Mouse (Mus musculus): ENCODE results near the gene Psmb11.
A peak's percentile ranks its signal among the peaks of the same experiment; 100 is the strongest.
"Not testable (repeated sequence)": the region's sequence is repeated elsewhere in the genome, so short reads cannot be mapped to it uniquely, and the experiment has no call there.

The Psmb11 gene

GRCm38 (mm10) chr14:54603038-54603654 lies 18.1 kb upstream of the Psmb11 start:
- DNase-seq (ENCODE audit: low spot score in 2 of 2) = peak; percentile 92 to 96

- no peak for DNase-seq (ENCODE audit: low spot score in 2 of 2)
Observed at GRCm38 (mm10) chr14:54603686-54604085, 17.5 kb upstream of the Psmb11 start.

GRCm38 (mm10) chr14:54605752-54606321 lies 15.4 kb upstream of the Psmb11 start, which contains the start of gene 4931414P19Rik:
Gene 4931414P19Rik, minus strand, starts transcription at chr14:54605993.
- DNase-seq (ENCODE audit: low spot score in 2 of 2) = peak; percentile 67 to 79

GRCm38 (mm10) chr14:54607226-54607625 lies 14.0 kb upstream of the Psmb11 start:
- no peak for DNase-seq (ENCODE audit: low spot score in 2 of 2)

DNA sequence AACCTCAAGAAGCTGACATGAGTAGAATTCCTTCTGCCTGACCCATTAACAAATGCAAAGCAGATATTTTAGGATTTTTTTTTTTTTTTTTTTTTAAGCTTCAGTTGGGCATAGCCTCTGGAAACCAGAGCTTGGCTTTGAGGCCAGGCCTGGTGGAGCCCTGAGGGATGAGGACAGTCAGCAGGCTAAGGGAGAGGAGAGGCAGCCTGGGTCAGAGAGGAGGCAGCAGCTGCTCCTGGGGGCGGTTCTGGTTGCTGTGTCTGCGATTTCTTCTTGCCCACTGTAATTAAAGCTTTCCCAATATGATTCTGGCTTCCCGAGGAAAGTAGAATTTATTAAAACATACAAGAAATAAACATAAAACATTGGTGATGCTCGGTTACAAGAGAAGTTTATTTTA lies 12.0 kb upstream of the Psmb11 start:
- DNase-seq (ENCODE audit: low spot score in 2 of 2) = no peak

DNA sequence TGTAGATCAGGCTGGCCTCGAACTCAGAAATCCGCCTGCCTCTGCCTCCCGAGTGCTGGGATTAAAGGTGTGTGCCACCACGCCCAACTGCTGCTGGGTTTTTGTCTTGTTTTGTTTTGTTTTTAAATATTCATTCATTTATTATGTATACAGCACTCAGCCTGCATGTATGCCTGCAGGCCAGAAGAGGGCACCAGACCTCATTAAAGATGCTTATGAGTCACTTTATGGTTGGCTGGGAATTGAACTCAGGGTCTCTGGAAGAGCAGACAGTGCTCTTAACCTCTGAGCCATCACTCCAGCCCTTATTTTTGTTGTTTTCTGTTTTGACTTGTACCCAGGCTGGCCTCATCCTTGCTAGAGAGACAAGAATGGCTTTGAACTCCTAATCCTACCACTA lies 11.3 kb upstream of the Psmb11 start:
- no peak for DNase-seq (ENCODE audit: low spot score in 2 of 2)

- DNase-seq (ENCODE audit: low spot score in 2 of 2) = no peak
Observed at GRCm38 (mm10) chr14:54610648-54611047, 10.6 kb upstream of the Psmb11 start.

DNA sequence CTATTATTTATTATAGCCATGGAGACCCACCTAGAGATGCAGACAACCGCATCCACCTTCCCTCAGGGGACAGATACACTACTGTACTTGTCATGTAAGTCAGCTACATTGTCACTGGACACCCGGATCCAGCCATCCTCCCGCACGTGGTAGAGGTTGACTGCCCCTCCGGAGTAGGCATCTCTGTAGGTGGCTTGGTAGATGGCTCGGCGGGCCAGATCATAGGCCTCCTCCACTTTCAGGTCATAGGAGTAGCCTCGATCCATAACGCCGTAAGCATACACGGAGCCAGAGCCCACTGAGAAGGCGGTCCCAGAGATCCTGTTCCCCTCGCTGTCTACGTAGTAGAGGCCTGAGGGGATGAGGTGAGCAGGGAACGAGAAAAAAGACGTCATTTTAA lies 7.1 kb upstream of the Psmb11 start:
- DNase-seq (ENCODE audit: low spot score in 2 of 2) = not testable (repeated sequence)

DNA sequence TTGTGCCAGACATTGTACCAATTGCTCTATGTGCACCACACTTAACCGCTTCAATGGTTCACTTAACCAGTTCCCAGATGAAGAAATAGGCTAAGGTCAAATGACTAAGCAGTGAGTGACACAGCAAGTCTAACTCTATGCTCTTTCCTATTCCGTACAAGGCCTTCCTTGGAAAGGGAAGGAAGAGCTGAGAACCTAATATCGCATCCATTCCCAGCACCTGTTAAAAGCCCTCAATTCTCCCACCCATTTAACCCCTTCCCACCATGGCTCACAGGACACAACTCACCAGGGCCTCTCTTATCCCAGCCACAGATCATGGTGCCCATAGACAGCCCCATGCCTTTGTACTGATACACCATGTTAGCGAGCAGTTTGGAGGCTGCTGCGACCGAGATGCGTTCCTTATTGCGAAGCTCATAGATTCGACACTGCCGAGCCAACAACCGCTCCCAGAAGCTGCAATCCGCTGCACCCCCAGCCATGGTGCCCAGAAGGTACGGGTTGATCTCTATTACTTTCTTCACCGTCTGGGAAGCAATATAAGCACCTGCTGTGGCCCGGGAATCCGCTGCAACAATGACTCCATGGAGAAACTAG lies 4.9 kb upstream of the Psmb11 start:
- no peak for DNase-seq (ENCODE audit: low spot score in 2 of 2)

DNA sequence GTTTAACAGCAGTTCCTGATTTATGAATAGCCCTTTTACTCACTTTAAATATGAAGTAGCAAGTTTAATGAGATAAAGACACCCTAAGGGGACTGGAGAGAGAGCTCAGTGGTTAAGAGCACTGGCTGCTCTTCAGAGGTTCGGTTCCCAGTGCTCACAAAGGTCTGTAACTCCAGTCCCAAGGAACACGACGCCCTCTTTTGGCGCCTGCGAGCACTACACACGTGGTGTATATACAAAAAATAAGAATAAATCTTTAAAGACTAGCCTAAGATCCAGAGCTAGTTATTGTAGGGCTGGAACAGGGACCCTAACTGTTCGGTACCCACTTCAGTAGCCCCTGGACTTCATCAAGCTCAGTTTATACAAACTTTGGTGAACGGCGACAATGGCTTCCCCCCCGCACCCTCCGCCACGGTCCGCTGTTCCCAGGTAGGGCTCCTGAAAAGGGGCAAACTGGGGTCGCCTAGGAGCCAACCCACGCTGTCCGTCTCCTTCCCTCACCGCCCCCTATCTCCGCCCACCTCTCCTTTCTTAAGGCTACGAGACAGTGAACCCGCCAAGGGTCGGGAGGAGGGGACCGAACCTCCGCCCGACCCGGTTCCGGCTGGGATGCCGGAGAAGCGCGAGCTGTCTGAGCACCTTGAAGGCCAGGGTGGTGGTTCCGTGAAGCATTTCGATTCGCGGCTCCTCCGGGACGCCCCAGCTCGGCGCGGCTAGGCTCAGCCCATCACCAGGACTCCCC lies 3.9 kb upstream of the Psmb11 start:
- no peak for DNase-seq (ENCODE audit: low spot score in 2 of 2)

DNA sequence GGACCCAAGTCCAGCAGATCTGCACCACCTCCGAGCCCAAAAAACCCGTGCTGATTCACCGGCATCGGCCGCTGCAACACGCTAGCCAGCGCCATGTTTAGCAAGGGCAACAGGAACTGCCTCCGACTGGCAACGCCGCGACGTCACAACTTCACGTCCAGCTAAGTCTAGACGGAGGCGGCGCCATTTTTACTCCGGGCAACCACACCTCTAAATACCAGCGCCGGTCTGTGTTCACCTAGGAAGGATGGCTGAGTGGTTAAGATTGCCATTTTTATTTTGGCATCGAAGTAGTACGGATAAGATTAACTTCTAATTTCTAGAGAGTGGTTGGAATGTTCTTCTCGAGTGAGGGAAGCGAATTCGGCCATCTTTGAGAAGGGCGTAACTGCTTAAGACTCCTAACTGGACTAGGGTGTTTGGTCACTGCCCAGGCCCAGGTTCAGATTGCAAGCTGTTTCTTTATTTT lies 3.3 kb upstream of the Psmb11 start, which contains the start of gene Psmb5:
Gene Psmb5, minus strand, starts transcription at position 126 of the 469 bp plus-strand sequence.
- DNase-seq (ENCODE audit: low spot score in 2 of 2) = peak; percentile 85 to 86

- no peak for DNase-seq (ENCODE audit: low spot score in 2 of 2)
Observed at GRCm38 (mm10) chr14:54623334-54623733, 2.1 kb downstream of the Psmb11 start.

DNA sequence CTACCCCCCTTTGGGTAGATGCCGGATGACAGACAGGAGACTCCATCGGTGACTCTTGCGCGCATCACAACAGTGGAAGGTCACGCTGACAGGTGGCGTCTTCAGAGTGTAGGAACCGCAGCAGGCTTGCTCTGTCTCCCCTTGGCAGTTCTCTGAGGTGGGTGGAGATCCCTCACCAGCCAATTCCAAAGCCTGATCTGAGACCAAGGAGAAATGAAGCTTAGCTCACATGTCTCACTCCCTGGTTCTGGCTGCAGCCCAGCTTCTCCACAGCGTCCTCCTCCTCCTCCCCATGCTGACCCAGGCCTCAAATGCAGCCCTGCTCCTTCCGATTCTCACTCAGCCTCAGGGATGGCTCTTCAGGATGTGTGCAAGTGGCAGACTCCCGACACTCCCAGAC lies 3.7 kb downstream of the Psmb11 start:
- no peak for DNase-seq (ENCODE audit: low spot score in 2 of 2)

DNA sequence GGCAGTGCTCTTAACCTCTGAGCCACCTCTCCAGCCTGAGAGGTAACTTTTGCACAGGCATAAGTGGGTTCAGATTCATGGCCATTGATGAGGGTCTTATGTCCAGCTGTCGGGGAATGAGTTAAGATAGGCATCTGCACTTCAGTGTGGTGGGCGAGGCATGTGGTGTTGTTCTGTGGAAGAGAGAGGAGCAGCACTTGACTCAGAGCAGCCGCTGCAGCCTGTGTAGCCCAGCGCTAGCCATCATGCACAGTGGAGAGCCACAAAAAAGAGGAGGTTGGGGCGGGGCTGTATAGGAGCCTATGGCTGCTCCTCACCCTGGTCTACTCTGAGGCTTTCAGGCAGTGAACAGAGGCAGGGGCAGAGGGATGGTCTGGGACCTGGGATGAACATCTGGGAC lies 6.9 kb downstream of the Psmb11 start:
- DNase-seq (ENCODE audit: low spot score in 2 of 2) = no peak

DNA sequence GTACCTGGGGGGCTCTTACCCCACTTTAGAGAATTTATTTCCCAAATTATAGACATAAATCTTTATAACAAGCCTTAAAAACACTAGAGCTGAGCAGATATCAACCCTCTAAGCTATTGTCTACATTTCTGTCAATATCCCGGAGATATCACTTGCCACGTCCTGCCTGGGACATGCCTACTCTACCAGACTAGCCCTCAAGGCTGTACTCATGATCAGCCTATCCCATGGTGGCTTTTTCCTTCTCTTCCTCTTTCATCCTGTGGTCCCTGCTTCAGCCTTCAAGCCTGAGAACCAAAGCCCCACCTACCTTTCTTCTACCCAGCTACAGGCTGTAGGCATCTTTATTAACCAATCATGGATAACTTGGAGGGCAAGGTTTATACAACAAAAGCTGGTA lies 8.6 kb downstream of the Psmb11 start:
- DNase-seq (ENCODE audit: low spot score in 2 of 2) = no peak

GRCm38 (mm10) chr14:54630583-54631239 lies 9.5 kb downstream of the Psmb11 start:
- no peak for DNase-seq (ENCODE audit: low spot score in 2 of 2)

GRCm38 (mm10) chr14:54631240-54631599 lies 10.0 kb downstream of the Psmb11 start:
- DNase-seq (ENCODE audit: low spot score in 2 of 2) = no peak

- DNase-seq (ENCODE audit: low spot score in 2 of 2) = no peak
Observed at GRCm38 (mm10) chr14:54632252-54632651, 11.0 kb downstream of the Psmb11 start.

DNA sequence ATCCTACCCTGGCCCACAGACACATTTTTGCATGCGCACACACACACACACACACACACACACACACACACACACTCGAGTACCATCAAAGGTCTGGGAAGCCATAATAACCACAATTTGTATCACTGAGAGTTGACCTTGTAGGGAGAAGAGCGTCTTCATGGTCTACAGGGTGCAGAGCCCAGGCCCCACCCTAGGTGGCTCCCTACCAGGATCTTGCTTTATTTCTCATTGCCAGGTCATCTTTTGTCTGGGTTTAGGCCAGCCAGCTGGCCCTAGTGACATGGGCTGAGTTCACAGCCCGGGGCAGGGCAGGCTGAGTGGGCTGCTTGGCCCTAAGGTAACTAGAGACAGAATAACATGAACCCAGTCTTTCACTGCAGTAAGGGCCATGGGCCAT lies 12.9 kb downstream of the Psmb11 start:
- no peak for DNase-seq (ENCODE audit: low spot score in 2 of 2)

DNA sequence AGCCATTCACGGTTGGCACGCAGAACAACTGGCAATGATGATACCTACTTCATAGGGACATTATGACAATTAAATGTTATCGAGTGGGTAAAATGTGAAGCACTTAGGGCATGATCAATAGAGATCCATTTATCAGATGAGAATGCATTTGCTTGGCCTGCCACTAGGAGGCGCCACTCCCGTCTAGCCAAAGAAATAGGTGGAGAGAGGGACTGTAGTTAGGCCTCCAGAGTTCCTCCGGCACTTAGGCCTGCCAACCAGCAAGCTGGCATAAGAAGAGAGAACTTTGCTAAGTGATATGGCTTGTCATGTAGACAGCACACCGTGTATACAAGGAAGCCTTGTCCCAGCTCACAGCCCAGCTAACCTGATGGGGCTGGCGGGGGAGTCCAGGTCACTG lies 15.7 kb downstream of the Psmb11 start:
- DNase-seq (ENCODE audit: low spot score in 2 of 2) = peak in 1 of 2 experiments; percentile 35

DNA sequence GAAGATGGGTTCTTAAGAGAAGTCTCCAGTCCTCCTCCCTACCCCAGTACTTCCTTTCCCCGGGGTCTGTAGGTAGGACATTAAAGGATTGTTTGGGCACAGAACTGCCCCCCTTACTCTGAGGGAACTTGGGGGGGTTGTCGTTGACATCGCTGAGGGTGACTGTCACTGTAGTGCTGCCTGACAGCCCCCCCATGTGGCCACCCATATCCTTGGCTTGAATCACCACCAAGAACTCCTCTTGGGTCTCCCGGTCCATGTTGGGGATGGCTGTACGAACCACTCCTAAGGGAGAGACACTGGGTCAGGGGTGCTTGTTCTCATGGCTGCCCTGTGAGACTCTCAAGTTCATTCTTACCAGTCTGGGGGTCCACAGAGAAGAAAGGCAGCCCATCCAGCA lies 17.0 kb downstream of the Psmb11 start:
- no peak for DNase-seq (ENCODE audit: low spot score in 2 of 2)

- no peak for DNase-seq (ENCODE audit: low spot score in 2 of 2)
Observed at GRCm38 (mm10) chr14:54640121-54640520, 18.9 kb downstream of the Psmb11 start.
